Mouse (Mus musculus): ENCODE results near the gene Zfp536. TPM values are rescaled to one million over a fixed set of nuclear protein-coding genes. Genes with fewer than 3 reads are reported as not detected.

Gene Zfp536
- polyA plus RNA-seq, 1 experiment: not detected

GRCm38 (mm10) chr7:37695066-37695465 is 78.4 kb downstream of the Zfp536 start:
- H3K4me1 ChIP-seq (ENCODE audit: control insufficient read depth, insufficient read depth, low read length): no peaks in the 10 kb centered on the region
- H3K27ac ChIP-seq (ENCODE audit: insufficient read depth, low read depth, low read length): no peak overlapping the region
- TF ChIP-seq POLR2A (IDR thresholded peaks at IDR 0.05; ENCODE audit: borderline replicate concordance, low read depth, low read length) (no peak), CTCF (IDR thresholded peaks at IDR 0.05; ENCODE audit: low read depth, low read length) (no peak)
- H3K4me3 ChIP-seq (ENCODE audit: insufficient read depth, low read length): no peak overlapping the region

GRCm38 (mm10) chr7:37690606-37691005 is 82.8 kb downstream of the Zfp536 start:
- no peak overlapping the region for H3K4me3 ChIP-seq (ENCODE audit: insufficient read depth, low read length)
- H3K4me1 ChIP-seq (ENCODE audit: control insufficient read depth, insufficient read depth, low read length): no peaks in the 10 kb centered on the region
- TF ChIP-seq CTCF (IDR thresholded peaks at IDR 0.05; ENCODE audit: low read depth, low read length) (no peak), POLR2A (IDR thresholded peaks at IDR 0.05; ENCODE audit: borderline replicate concordance, low read depth, low read length) (no peak)

GRCm38 (mm10) chr7:37689561-37690305 is 83.7 kb downstream of the Zfp536 start:
- H3K4me1 ChIP-seq (ENCODE audit: control insufficient read depth, insufficient read depth, low read length): no peaks in the 10 kb centered on the region
- no peak overlapping the region for H3K27ac ChIP-seq (ENCODE audit: insufficient read depth, low read depth, low read length)
- TF ChIP-seq POLR2A (IDR thresholded peaks at IDR 0.05; ENCODE audit: borderline replicate concordance, low read depth, low read length) (no peak), CTCF (IDR thresholded peaks at IDR 0.05; ENCODE audit: low read depth, low read length) (no peak)
- H3K4me3 ChIP-seq (ENCODE audit: insufficient read depth, low read length): no peak overlapping the region

More at GRCm38 (mm10) chr7:37690606-37691005, 82.8 kb downstream of the Zfp536 start:
- H3K27ac ChIP-seq (ENCODE audit: insufficient read depth, low read depth, low read length): no peak overlapping the region

- Histone ChIP-seq H3K4me3 (ENCODE audit: insufficient read depth, low read length) (no peak overlapping the region), H3K27ac (ENCODE audit: insufficient read depth, low read depth, low read length) (no peak overlapping the region), H3K4me1 (ENCODE audit: control insufficient read depth, insufficient read depth, low read length) (no peaks in the 10 kb centered on the region)
- TF ChIP-seq POLR2A (IDR thresholded peaks at IDR 0.05; ENCODE audit: borderline replicate concordance, low read depth, low read length): no peak
These were observed 84.3 kb downstream of the Zfp536 start for GRCm38 (mm10) chr7:37689107-37689511.

GRCm38 (mm10) chr7:37686366-37686765 is 87.1 kb downstream of the Zfp536 start:
- H3K27ac ChIP-seq (ENCODE audit: insufficient read depth, low read depth, low read length): no peak overlapping the region
- no peak for TF ChIP-seq POLR2A (IDR thresholded peaks at IDR 0.05; ENCODE audit: borderline replicate concordance, low read depth, low read length)
- TF ChIP-seq CTCF (IDR thresholded peaks at IDR 0.05; ENCODE audit: low read depth, low read length): no peak
- H3K4me3 ChIP-seq (ENCODE audit: insufficient read depth, low read length): no peak overlapping the region
- no peaks in the 10 kb centered on the region for H3K4me1 ChIP-seq (ENCODE audit: control insufficient read depth, insufficient read depth, low read length)

GRCm38 (mm10) chr7:37685247-37685646 is 88.2 kb downstream of the Zfp536 start:
- no peak overlapping the region for H3K27ac ChIP-seq (ENCODE audit: insufficient read depth, low read depth, low read length)
- no peak overlapping the region for H3K4me3 ChIP-seq (ENCODE audit: insufficient read depth, low read length)
- TF ChIP-seq POLR2A (IDR thresholded peaks at IDR 0.05; ENCODE audit: borderline replicate concordance, low read depth, low read length) (no peak), CTCF (IDR thresholded peaks at IDR 0.05; ENCODE audit: low read depth, low read length) (no peak)
- no peaks in the 10 kb centered on the region for H3K4me1 ChIP-seq (ENCODE audit: control insufficient read depth, insufficient read depth, low read length)

GRCm38 (mm10) chr7:37681335-37681734 is 92.1 kb downstream of the Zfp536 start:
- no peak overlapping the region for H3K4me3 ChIP-seq (ENCODE audit: insufficient read depth, low read length)
- no peak overlapping the region for H3K27ac ChIP-seq (ENCODE audit: insufficient read depth, low read depth, low read length)
- TF ChIP-seq POLR2A (IDR thresholded peaks at IDR 0.05; ENCODE audit: borderline replicate concordance, low read depth, low read length): no peak
- TF ChIP-seq CTCF (IDR thresholded peaks at IDR 0.05; ENCODE audit: low read depth, low read length): no peak

GRCm38 (mm10) chr7:37663676-37664365 is 109.6 kb downstream of the Zfp536 start:
- Histone ChIP-seq H3K4me3 (ENCODE audit: insufficient read depth, low read length) (no peak overlapping the region), H3K4me1 (ENCODE audit: control insufficient read depth, insufficient read depth, low read length) (no peaks in the 10 kb centered on the region), H3K27ac (ENCODE audit: insufficient read depth, low read depth, low read length) (no peak overlapping the region)
- no peak for TF ChIP-seq CTCF (IDR thresholded peaks at IDR 0.05; ENCODE audit: low read depth, low read length)
- no peak for TF ChIP-seq POLR2A (IDR thresholded peaks at IDR 0.05; ENCODE audit: borderline replicate concordance, low read depth, low read length)

More at GRCm38 (mm10) chr7:37681335-37681734, 92.1 kb downstream of the Zfp536 start:
- H3K4me1 ChIP-seq (ENCODE audit: control insufficient read depth, insufficient read depth, low read length): no peaks in the 10 kb centered on the region

- no peak overlapping the region for H3K27ac ChIP-seq (ENCODE audit: insufficient read depth, low read depth, low read length)
- no peak for TF ChIP-seq CTCF (IDR thresholded peaks at IDR 0.05; ENCODE audit: low read depth, low read length)
- no peak for TF ChIP-seq POLR2A (IDR thresholded peaks at IDR 0.05; ENCODE audit: borderline replicate concordance, low read depth, low read length)
- no peaks in the 10 kb centered on the region for H3K4me1 ChIP-seq (ENCODE audit: control insufficient read depth, insufficient read depth, low read length)
- no peak overlapping the region for H3K4me3 ChIP-seq (ENCODE audit: insufficient read depth, low read length)
These were observed 124.8 kb downstream of the Zfp536 start for GRCm38 (mm10) chr7:37648671-37649070.

All from bone marrow macrophage, adult 2 months (primary cell).